Mouse (Mus musculus) cerebellum, adult 2 months (tissue): Measurements from ENCODE around the gene Uvrag. TPM values are rescaled to one million over a fixed set of nuclear protein-coding genes. Genes with fewer than 3 reads are reported as not detected.

Experiments
- DNase-seq, 2 experiments: peaks; one replicate each; pipeline ENCODE4 v3.0.0; 2021
- H3K27ac ChIP-seq: fragments of 200-500 bp; 2 replicates; pipeline ENCODE4 v1.5.1; 2012; ENCODE audit warnings: low read length, control low read depth, inconsistent platforms; ENCODE audit not compliant: insufficient read depth
- H3K27me3 ChIP-seq: fragments of 200-500 bp; 2 replicates; pipeline ENCODE4 v1.6.1; 2012; ENCODE audit warnings: inconsistent platforms, mild to moderate bottlenecking, low read length, moderate library complexity; ENCODE audit not compliant: control insufficient read depth, insufficient read depth
- H3K4me1 ChIP-seq: fragments of 200-500 bp; 2 replicates; pipeline ENCODE4 v1.6.1; 2011; ENCODE audit warnings: low read length; ENCODE audit not compliant: control insufficient read depth, insufficient read depth
- H3K4me3 ChIP-seq: fragments of 200-500 bp; replicated peaks from 2 replicates; pipeline ENCODE3; 2011; ENCODE audit warnings: mild to moderate bottlenecking, low read depth, low read length, control low read depth; ENCODE audit not compliant: insufficient read depth
- CTCF ChIP-seq: fragments of 200-500 bp; IDR thresholded peaks from 2 replicates; pipeline ENCODE4 v1.5.1; 2011; ENCODE audit warnings: low read depth, mild to moderate bottlenecking, control low read depth, low read length, moderate library complexity, borderline replicate concordance; ENCODE audit not compliant: insufficient read depth
- POLR2A ChIP-seq: fragments of 200-500 bp; IDR thresholded peaks from 2 replicates; pipeline ENCODE4 v1.6.1; 2011; ENCODE audit warnings: low read length, control low read depth, borderline replicate concordance; ENCODE audit not compliant: insufficient read depth
- WGBS: fragments of 180-500 bp; shearing (Covaris S2); methylation state at CpG from one replicate; pipeline ENCODE4 v1.1.7; 2018; 5-methylcytosine and 5-hydroxymethylcytosine counted together
- polyA plus RNA-seq: library from polyadenylated mRNA; depleted of rRNA; stranded (reverse); fragments of >200 nt; gene quantifications from 2 replicates; pipeline ENCODE4 v1.2.3, GENCODE M21; 2012; rRNA removed

Gene Uvrag
- polyA plus RNA-seq, 1 experiment, result 19.2 TPM

DNA sequence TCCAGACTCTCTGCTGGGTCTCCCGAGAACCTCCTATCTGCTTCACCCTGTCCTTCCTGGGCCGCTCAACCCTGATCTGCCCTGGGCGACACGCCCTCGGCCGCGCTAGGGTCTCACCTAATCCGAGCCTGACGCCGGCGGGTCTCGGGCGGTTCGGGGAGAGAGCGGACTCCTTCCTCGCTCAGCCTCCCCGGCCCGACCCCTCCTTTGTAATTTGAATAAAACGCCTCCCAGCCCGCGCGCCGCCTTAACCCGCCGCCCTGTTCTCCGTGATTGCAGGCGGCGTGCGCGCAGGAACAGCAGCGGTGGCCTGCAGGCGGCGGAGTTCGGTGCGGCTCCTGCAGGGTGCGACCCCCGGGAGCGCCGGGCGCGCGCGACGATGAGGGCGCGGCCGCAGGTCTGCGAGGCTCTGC lies 302.2 kb downstream of the Uvrag start:
- Histone ChIP-seq H3K27me3 (peaks cover 2% of the 10 kb centered on the region; the same call in 1 of the 2 replicates), H3K4me1 (no peaks in the 10 kb centered on the region), H3K4me3 (peak overlapping the region; percentile 47), H3K27ac (no peak overlapping the region)
- DNase-seq, result peak in 1 of 2 experiments; percentile 34
- WGBS, result under 1% methylated on average over 48 of the region's 48 CpGs
- no peak for TF ChIP-seq CTCF
- no peak for TF ChIP-seq POLR2A

- WGBS, result 2% methylated on average over 17 of the region's 17 CpGs
- Histone ChIP-seq H3K27me3 (peaks cover 2% of the 10 kb centered on the region; the same call in 1 of the 2 replicates), H3K4me1 (no peaks in the 10 kb centered on the region), H3K4me3 (peak overlapping the region; percentile 47), H3K27ac (no peak overlapping the region)
- peak; percentile 83 to 86 for DNase-seq
- TF ChIP-seq CTCF, result peak; percentile 78
- TF ChIP-seq POLR2A, result no peak
Observed at GRCm38 (mm10) chr7:98837901-98838300, 303.0 kb downstream of the Uvrag start.

DNA sequence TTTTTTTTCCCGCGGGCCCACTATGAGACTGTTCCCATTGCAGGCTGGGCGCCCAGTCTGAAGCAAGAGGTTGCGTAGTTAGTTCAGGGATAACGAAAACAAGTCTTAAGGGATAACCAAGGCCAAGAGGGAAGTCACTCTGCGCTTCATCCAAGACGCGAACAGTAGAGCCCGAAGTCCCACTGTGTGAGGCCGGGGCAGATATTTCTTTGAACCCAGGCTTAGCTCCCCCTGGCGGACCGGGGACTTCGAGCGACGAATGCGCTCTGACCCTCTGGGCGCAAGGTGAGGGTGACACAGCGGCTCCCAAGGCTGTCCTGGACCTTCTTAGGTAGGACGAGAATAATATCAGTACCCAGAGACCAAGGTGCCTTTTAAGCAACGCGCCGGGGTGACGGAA lies 304.3 kb downstream of the Uvrag start:
- WGBS, result 3% methylated on average over 23 of the region's 23 CpGs
- DNase-seq, result peak; percentile 42 to 60
- no peak overlapping the region for H3K27ac ChIP-seq
- H3K4me1 ChIP-seq, result no peaks in the 10 kb centered on the region
- TF ChIP-seq POLR2A (no peak), CTCF (peak; percentile 47; the same call in 1 of the 2 replicates)
- no peak overlapping the region for H3K4me3 ChIP-seq
- peaks cover 2% of the 10 kb centered on the region; the same call in 1 of the 2 replicates for H3K27me3 ChIP-seq

GRCm38 (mm10) chr7:98835519-98836441 lies 305.2 kb downstream of the Uvrag start:
- TF ChIP-seq POLR2A (no peak), CTCF (no peak)
- peaks cover 2% of the 10 kb centered on the region; the same call in 1 of the 2 replicates for H3K27me3 ChIP-seq
- H3K4me3 ChIP-seq, result peak overlapping the region; percentile 48
- under 1% methylated on average over 46 of the region's 46 CpGs for WGBS
- H3K4me1 ChIP-seq, result no peaks in the 10 kb centered on the region
- no peak overlapping the region for H3K27ac ChIP-seq
- peak in 1 of 2 experiments; percentile 30 for DNase-seq

Other genes starting within 250 kb of the Uvrag start
- 26.2 and 28.1 TPM in 2 replicates for gene Dgat2, start 41.6 kb upstream of the Uvrag start, polyA plus RNA-seq
- gene Mogat2, start 97.5 kb upstream of the Uvrag start, polyA plus RNA-seq, result 0.05 TPM in 1 of 2 replicates, not detected in the other
- 76.4 and 78.9 TPM in 2 replicates for gene Map6, start 126.3 kb upstream of the Uvrag start, polyA plus RNA-seq
- 24.9 and 25.4 TPM in 2 replicates for gene Serpinh1, start 212.1 kb upstream of the Uvrag start, polyA plus RNA-seq
- gene Gdpd5, start 240.3 kb upstream of the Uvrag start, polyA plus RNA-seq, result 49.4 and 50.0 TPM in 2 replicates